Mouse (Mus musculus): ENCODE results near the gene Hspe1.
"Not testable (repeated sequence)": the region's sequence is repeated elsewhere in the genome, so short reads cannot be mapped to it uniquely, and the experiment has no call there.

Hspe1 gene

GRCm38 (mm10) chr1:55085781-55086366 lies 2.1 kb upstream of the Hspe1 start:
- no peak for DNase-seq (ENCODE audit: low read depth)

- no peak for DNase-seq (ENCODE audit: low read depth)
These were observed 998 bp upstream of the Hspe1 start for GRCm38 (mm10) chr1:55086868-55087400.

GRCm38 (mm10) chr1:55087401-55087904 lies 479 bp upstream of the Hspe1 start:
- no peak for DNase-seq (ENCODE audit: low read depth)

GRCm38 (mm10) chr1:55088611-55089497 lies 922 bp downstream of the Hspe1 start:
- DNase-seq (ENCODE audit: low read depth): peak; percentile 46

- DNase-seq (ENCODE audit: low read depth): peak; percentile 52
These were observed 1.6 kb downstream of the Hspe1 start for GRCm38 (mm10) chr1:55089498-55090064.

GRCm38 (mm10) chr1:55092056-55092455 lies 4.1 kb downstream of the Hspe1 start:
- no peak for DNase-seq (ENCODE audit: low read depth)

- DNase-seq (ENCODE audit: low read depth): no peak
These were observed 4.5 kb downstream of the Hspe1 start for GRCm38 (mm10) chr1:55092469-55092868.

- DNase-seq (ENCODE audit: low read depth): no peak
These were observed 19.1 kb downstream of the Hspe1 start for GRCm38 (mm10) chr1:55106919-55107585.

GRCm38 (mm10) chr1:55107644-55108043 lies 19.7 kb downstream of the Hspe1 start:
- no peak for DNase-seq (ENCODE audit: low read depth)

GRCm38 (mm10) chr1:55108473-55108872 lies 20.5 kb downstream of the Hspe1 start:
- DNase-seq (ENCODE audit: low read depth): no peak

- DNase-seq (ENCODE audit: low read depth): no peak
These were observed 21.3 kb downstream of the Hspe1 start for GRCm38 (mm10) chr1:55109066-55109766.

- no peak for DNase-seq (ENCODE audit: low read depth)
These were observed 35.1 kb downstream of the Hspe1 start for GRCm38 (mm10) chr1:55123046-55123445.

- no peak for DNase-seq (ENCODE audit: low read depth)
These were observed 35.6 kb downstream of the Hspe1 start for GRCm38 (mm10) chr1:55123561-55123960.

GRCm38 (mm10) chr1:55124136-55124535 lies 36.2 kb downstream of the Hspe1 start:
- DNase-seq (ENCODE audit: low read depth): not testable (repeated sequence)

- DNase-seq (ENCODE audit: low read depth): peak; percentile 29
These were observed 41.8 kb downstream of the Hspe1 start for GRCm38 (mm10) chr1:55129716-55130115.

- DNase-seq (ENCODE audit: low read depth): no peak
These were observed 42.4 kb downstream of the Hspe1 start for GRCm38 (mm10) chr1:55130190-55130916.

- peak; percentile 95 for DNase-seq (ENCODE audit: low read depth)
These were observed 43.0 kb downstream of the Hspe1 start, which contains the start of gene Mob4 for GRCm38 (mm10) chr1:55130943-55131401. Gene Mob4, plus strand, starts transcription at chr1:55131231.

- DNase-seq (ENCODE audit: low read depth): peak; percentile 74
These were observed 43.6 kb downstream of the Hspe1 start for GRCm38 (mm10) chr1:55131424-55132014.

GRCm38 (mm10) chr1:55132308-55132707 lies 44.4 kb downstream of the Hspe1 start:
- DNase-seq (ENCODE audit: low read depth): no peak

- peak; percentile 13 for DNase-seq (ENCODE audit: low read depth)
These were observed 45.2 kb downstream of the Hspe1 start for GRCm38 (mm10) chr1:55133173-55133572.
